Mouse (Mus musculus): ENCODE measurements at regions not wholly inside any gene's neighbourhood (a gene's known extent, or its start where the extent isn't known, plus 50 kb on each side); places are given as distances from the start of the nearest gene placed in this dataset.

DNA sequence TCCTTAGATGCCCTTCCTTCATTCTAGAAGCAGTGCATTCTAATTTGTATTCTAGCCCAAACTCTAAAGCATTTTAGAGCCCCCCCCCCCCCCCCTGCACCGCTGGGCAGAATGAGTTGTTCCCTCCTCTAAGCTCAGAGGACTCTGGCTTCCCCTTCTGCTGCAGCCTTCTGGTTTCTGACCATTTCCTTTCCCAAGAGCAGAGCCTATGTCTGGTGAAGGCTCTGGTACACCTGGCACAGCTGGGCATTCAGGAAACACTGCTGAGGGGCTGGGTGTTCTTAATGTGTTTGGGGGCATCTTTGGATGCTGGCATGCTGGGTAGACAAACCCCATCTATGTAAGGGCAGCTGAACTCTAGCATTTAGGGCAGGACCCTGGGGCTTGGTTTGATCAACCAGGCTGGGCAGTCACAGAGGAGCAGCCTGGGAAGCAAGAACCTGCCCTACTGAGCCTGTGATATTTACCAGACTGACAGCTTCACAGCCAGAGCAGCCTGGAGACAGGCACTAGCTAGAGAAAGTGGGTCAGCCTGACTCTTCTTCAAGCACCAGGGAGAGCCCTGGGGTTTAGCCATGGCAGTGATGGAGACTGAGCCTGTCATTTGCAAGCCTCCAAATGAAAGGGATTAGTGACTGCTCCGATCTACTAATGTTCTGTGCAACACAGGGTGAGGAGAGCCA is 469.7 kb downstream of the Rps24 start:
- Histone ChIP-seq H3K4me1 (ENCODE audit: control insufficient read depth, insufficient read depth, low read length) (no peaks in the 10 kb centered on the region), H3K9me3 (ENCODE audit: control insufficient read depth, low read length) (no peaks in the 10 kb centered on the region), H3K27me3 (ENCODE audit: control insufficient read depth, insufficient read depth, low read length) (no peaks in the 10 kb centered on the region), H3K36me3 (ENCODE audit: control insufficient read depth, insufficient read depth, low read length) (no peaks in the 10 kb centered on the region), H3K27ac (replicated peaks; ENCODE audit: low read depth, low read length) (no peak overlapping the region), H3K4me3 (ENCODE audit: low read depth, low read length) (no peak overlapping the region), H3K4me2 (ENCODE audit: low read depth, severe bottlenecking) (no peak overlapping the region), H3K9ac (ENCODE audit: low read length) (no peak overlapping the region)
- WGBS: 53% methylated on average over 1 of the region's 2 CpGs
- DNase-seq (ENCODE audit: low spot score): no peak
- ATAC-seq (ENCODE audit: insufficient number of reproducible peaks, low FRiP score, low TSS enrichment, low read depth): no peak

DNA sequence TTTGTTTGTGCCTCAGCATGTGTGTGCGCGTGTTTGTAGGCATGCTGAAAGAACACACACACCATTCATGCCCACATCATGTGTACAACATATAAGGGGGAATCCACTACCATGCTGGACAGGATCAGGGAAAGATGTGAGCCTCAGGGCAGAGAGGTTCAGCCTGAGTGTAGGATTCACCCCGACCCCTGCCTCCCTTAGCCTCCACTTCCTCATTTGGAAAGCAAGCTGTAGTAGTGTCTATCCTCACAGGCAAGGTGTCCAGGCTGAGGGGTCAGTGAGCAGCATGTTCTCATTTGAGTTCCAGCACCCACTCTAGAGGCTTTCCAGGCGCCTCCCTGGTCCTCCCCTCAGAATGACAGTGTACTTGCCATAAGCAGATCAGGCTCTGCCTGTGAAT is 470.5 kb downstream of the Rps24 start:
- no peaks in the 10 kb centered on the region for H3K9me3 ChIP-seq (ENCODE audit: control insufficient read depth, low read length)
- H3K4me3 ChIP-seq (ENCODE audit: low read depth, low read length): no peak overlapping the region
- no peaks in the 10 kb centered on the region for H3K27me3 ChIP-seq (ENCODE audit: control insufficient read depth, insufficient read depth, low read length)
- WGBS: 88% methylated on average over 4 of the region's 4 CpGs
- ATAC-seq (ENCODE audit: insufficient number of reproducible peaks, low FRiP score, low TSS enrichment, low read depth): no peak
- no peak for DNase-seq (ENCODE audit: low spot score)
- no peak overlapping the region for H3K27ac ChIP-seq (replicated peaks; ENCODE audit: low read depth, low read length)
- no peak overlapping the region for H3K4me2 ChIP-seq (ENCODE audit: low read depth, severe bottlenecking)
- H3K36me3 ChIP-seq (ENCODE audit: control insufficient read depth, insufficient read depth, low read length): no peaks in the 10 kb centered on the region
- H3K9ac ChIP-seq (ENCODE audit: low read length): no peak overlapping the region
- H3K4me1 ChIP-seq (ENCODE audit: control insufficient read depth, insufficient read depth, low read length): no peaks in the 10 kb centered on the region

DNA sequence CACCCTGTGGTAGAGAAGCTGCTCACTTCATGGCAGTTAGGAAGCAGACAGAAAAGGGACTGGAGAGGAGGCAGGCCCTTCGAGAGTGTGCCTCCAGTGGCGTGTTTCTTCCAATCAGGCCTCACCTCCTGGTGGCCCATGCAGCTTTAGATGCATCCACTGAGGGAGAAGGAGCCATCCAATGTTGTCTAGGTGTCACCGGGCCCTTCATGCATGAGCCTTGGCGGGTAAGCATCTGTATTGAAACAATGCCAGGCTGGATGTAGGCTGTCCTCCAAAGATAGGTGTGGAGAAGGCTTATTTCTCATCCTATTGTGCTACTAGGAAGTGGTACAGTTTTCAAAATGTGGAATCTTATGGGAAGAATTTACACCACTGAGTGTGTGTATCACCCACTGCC is 471.9 kb downstream of the Rps24 start:
- Histone ChIP-seq H3K27me3 (ENCODE audit: control insufficient read depth, insufficient read depth, low read length) (no peaks in the 10 kb centered on the region), H3K4me2 (ENCODE audit: low read depth, severe bottlenecking) (no peak overlapping the region), H3K4me3 (ENCODE audit: low read depth, low read length) (no peak overlapping the region), H3K9ac (ENCODE audit: low read length) (no peak overlapping the region), H3K27ac (replicated peaks; ENCODE audit: low read depth, low read length) (no peak overlapping the region), H3K4me1 (ENCODE audit: control insufficient read depth, insufficient read depth, low read length) (no peaks in the 10 kb centered on the region), H3K9me3 (ENCODE audit: control insufficient read depth, low read length) (no peaks in the 10 kb centered on the region), H3K36me3 (ENCODE audit: control insufficient read depth, insufficient read depth, low read length) (no peaks in the 10 kb centered on the region)
- 86% methylated on average over 4 of the region's 4 CpGs for WGBS
- DNase-seq (ENCODE audit: low spot score): no peak
- ATAC-seq (ENCODE audit: insufficient number of reproducible peaks, low FRiP score, low TSS enrichment, low read depth): no peak

DNA sequence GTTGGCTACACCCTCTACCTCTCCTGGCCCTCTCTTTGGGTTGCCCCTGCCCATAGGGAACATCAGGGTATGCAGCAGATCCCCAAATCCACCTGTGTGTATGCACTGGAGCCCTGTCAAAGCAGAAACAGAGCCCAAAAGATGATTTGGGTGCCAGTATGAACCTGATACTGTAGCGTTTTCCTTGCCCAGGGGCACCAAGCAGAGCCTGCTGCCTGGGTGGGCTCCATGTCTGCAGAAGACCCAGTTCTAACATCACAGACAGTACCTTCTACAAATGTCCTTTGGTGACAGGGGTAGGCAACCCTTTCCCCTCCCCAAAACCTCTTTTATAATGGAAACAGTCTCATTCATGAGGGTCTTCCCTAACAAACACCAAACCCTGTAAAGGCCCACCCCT is 472.5 kb downstream of the Rps24 start:
- Histone ChIP-seq H3K4me2 (ENCODE audit: low read depth, severe bottlenecking) (no peak overlapping the region), H3K9ac (ENCODE audit: low read length) (no peak overlapping the region), H3K4me3 (ENCODE audit: low read depth, low read length) (no peak overlapping the region), H3K9me3 (ENCODE audit: control insufficient read depth, low read length) (no peaks in the 10 kb centered on the region), H3K27ac (replicated peaks; ENCODE audit: low read depth, low read length) (no peak overlapping the region), H3K4me1 (ENCODE audit: control insufficient read depth, insufficient read depth, low read length) (no peaks in the 10 kb centered on the region), H3K36me3 (ENCODE audit: control insufficient read depth, insufficient read depth, low read length) (no peaks in the 10 kb centered on the region), H3K27me3 (ENCODE audit: control insufficient read depth, insufficient read depth, low read length) (no peaks in the 10 kb centered on the region)
- DNase-seq (ENCODE audit: low spot score) (no peak), ATAC-seq (ENCODE audit: insufficient number of reproducible peaks, low FRiP score, low TSS enrichment, low read depth) (no peak)
- 77% methylated on average over 1 of the region's 1 CpGs for WGBS

DNA sequence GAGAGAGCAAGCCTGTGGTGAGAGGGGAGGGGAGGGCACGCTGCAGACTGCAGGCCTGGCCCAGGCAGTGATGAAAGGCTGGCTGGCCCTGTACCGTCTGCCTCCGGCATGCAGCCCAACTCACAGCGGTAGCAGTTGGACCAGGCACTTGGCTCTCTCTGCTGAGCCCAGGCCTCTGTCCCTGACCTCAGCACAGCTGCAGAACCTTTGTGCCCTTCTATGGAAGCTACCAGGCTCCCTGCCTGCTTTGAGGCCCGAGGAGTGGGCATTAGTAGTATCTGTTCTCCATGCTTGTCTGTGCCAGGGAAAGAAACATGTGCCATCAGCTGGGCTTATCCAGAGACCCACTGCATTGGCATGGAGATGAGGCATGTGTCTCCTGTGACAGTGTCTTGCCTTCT is 473.2 kb downstream of the Rps24 start:
- H3K9ac ChIP-seq (ENCODE audit: low read length): no peak overlapping the region
- H3K4me2 ChIP-seq (ENCODE audit: low read depth, severe bottlenecking): no peak overlapping the region
- no peaks in the 10 kb centered on the region for H3K4me1 ChIP-seq (ENCODE audit: control insufficient read depth, insufficient read depth, low read length)
- no peaks in the 10 kb centered on the region for H3K9me3 ChIP-seq (ENCODE audit: control insufficient read depth, low read length)
- H3K27ac ChIP-seq (replicated peaks; ENCODE audit: low read depth, low read length): no peak overlapping the region
- no peaks in the 10 kb centered on the region for H3K36me3 ChIP-seq (ENCODE audit: control insufficient read depth, insufficient read depth, low read length)
- H3K4me3 ChIP-seq (ENCODE audit: low read depth, low read length): no peak overlapping the region
- WGBS: 44% methylated on average over 5 of the region's 5 CpGs
- DNase-seq (ENCODE audit: low spot score) (no peak), ATAC-seq (ENCODE audit: insufficient number of reproducible peaks, low FRiP score, low TSS enrichment, low read depth) (no peak)
- H3K27me3 ChIP-seq (ENCODE audit: control insufficient read depth, insufficient read depth, low read length): no peaks in the 10 kb centered on the region

DNA sequence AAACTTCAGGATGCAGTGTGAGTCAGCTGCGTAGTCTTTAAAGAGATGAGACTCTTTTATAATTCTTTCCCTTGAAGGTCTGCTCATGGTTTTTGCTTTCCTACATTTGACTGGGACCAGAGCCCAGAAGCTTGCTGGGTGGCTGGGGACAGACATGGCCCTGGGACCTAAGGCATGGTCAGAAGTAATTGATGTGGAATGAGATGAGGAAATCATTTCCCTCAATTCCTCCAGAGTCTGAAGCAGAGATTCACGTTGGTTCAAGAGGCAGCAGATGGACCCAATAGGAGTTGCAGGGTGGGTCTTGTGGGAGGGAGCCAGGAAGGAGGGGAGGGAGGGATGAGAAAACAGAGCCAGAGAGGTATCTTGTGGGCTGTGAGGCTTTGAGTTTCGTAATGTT is 473.9 kb downstream of the Rps24 start:
- Histone ChIP-seq H3K9ac (ENCODE audit: low read length) (no peak overlapping the region), H3K4me1 (ENCODE audit: control insufficient read depth, insufficient read depth, low read length) (no peaks in the 10 kb centered on the region), H3K36me3 (ENCODE audit: control insufficient read depth, insufficient read depth, low read length) (no peaks in the 10 kb centered on the region), H3K4me2 (ENCODE audit: low read depth, severe bottlenecking) (no peak overlapping the region), H3K27ac (replicated peaks; ENCODE audit: low read depth, low read length) (no peak overlapping the region), H3K9me3 (ENCODE audit: control insufficient read depth, low read length) (no peaks in the 10 kb centered on the region), H3K27me3 (ENCODE audit: control insufficient read depth, insufficient read depth, low read length) (no peaks in the 10 kb centered on the region), H3K4me3 (ENCODE audit: low read depth, low read length) (no peak overlapping the region)
- 45% methylated on average over 3 of the region's 3 CpGs for WGBS
- DNase-seq (ENCODE audit: low spot score) (no peak), ATAC-seq (ENCODE audit: insufficient number of reproducible peaks, low FRiP score, low TSS enrichment, low read depth) (no peak)

DNA sequence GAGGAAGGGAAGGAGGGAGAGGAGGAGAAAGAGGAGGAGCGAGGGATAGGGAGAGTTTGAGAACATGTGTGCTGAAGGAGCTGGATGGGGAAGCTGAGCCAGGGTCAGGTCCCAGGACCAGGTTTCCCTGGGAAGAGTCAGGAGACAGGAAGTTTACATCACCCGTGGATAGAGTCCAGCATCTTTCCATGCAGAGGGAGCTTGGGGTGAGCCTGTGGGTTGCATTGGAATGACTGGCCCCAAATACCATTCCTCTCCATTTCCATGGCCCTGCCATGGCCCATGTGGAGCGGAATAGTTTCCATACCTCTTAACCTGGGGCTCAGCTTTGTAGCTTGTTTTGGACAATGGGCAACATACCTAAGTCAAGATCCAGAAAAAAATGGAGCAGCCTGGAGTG is 474.8 kb downstream of the Rps24 start:
- ATAC-seq (ENCODE audit: insufficient number of reproducible peaks, low FRiP score, low TSS enrichment, low read depth): no peak
- H3K36me3 ChIP-seq (ENCODE audit: control insufficient read depth, insufficient read depth, low read length): no peaks in the 10 kb centered on the region
- no peak overlapping the region for H3K27ac ChIP-seq (replicated peaks; ENCODE audit: low read depth, low read length)
- H3K4me3 ChIP-seq (ENCODE audit: low read depth, low read length): no peak overlapping the region
- DNase-seq (ENCODE audit: low spot score): no peak
- no peak overlapping the region for H3K9ac ChIP-seq (ENCODE audit: low read length)
- H3K27me3 ChIP-seq (ENCODE audit: control insufficient read depth, insufficient read depth, low read length): no peaks in the 10 kb centered on the region
- no peaks in the 10 kb centered on the region for H3K9me3 ChIP-seq (ENCODE audit: control insufficient read depth, low read length)
- no peak overlapping the region for H3K4me2 ChIP-seq (ENCODE audit: low read depth, severe bottlenecking)
- WGBS: 82% methylated on average over 3 of the region's 3 CpGs
- H3K4me1 ChIP-seq (ENCODE audit: control insufficient read depth, insufficient read depth, low read length): no peaks in the 10 kb centered on the region

DNA sequence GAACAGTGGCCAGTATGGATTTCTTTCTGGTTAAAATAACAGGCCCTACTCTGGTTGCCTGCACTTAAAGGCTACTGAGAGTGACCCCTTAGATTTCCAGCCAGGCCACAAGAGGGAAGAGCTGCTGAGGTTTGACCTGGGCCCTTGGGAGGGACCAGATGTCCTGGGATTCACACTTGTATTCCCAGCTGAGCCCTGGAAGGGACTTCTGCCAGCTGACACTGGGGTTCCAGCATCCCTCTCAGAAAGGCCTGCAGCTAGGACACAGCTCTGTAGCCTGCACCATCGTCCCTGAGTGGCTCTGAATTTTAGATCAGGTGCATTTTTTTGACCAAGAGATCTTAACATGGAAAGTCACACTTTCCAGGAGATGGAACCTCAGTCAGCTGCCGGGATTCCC is 482.7 kb downstream of the Rps24 start:
- Histone ChIP-seq H3K36me3 (ENCODE audit: control insufficient read depth, insufficient read depth, low read length) (no peaks in the 10 kb centered on the region), H3K4me1 (ENCODE audit: control insufficient read depth, insufficient read depth, low read length) (peaks cover 3% of the 10 kb centered on the region; the same call in 1 of the 2 replicates), H3K27me3 (ENCODE audit: control insufficient read depth, insufficient read depth, low read length) (no peaks in the 10 kb centered on the region), H3K4me2 (ENCODE audit: low read depth, severe bottlenecking) (no peak overlapping the region), H3K27ac (replicated peaks; ENCODE audit: low read depth, low read length) (no peak overlapping the region), H3K9ac (ENCODE audit: low read length) (no peak overlapping the region), H3K9me3 (ENCODE audit: control insufficient read depth, low read length) (no peaks in the 10 kb centered on the region), H3K4me3 (ENCODE audit: low read depth, low read length) (no peak overlapping the region)
- no peak for DNase-seq (ENCODE audit: low spot score)
- WGBS: 83% methylated on average over 2 of the region's 2 CpGs
- no peak for ATAC-seq (ENCODE audit: insufficient number of reproducible peaks, low FRiP score, low TSS enrichment, low read depth)

DNA sequence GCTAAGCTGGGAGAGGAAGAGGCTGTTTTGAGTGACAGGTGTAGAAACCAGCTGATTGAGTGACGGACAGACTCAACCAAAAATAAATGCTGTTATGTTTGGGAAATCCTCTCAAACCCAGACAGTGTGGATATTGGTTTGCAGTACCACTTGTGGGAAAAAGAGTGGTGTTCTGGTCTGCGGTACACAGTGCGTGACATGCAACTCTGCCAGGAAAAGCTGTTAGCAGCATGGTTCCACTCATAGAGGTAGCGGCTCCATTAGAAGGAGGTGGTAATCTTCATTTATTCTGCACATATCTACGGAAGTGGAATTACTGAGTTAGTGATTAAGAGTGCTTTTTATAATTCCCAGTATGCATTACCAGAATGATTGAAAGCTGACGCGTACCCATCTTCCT is 485.4 kb downstream of the Rps24 start:
- Histone ChIP-seq H3K27me3 (ENCODE audit: control insufficient read depth, insufficient read depth, low read length) (no peaks in the 10 kb centered on the region), H3K4me2 (ENCODE audit: low read depth, severe bottlenecking) (no peak overlapping the region), H3K4me1 (ENCODE audit: control insufficient read depth, insufficient read depth, low read length) (peaks cover 3% of the 10 kb centered on the region; the same call in 1 of the 2 replicates), H3K4me3 (ENCODE audit: low read depth, low read length) (no peak overlapping the region), H3K9ac (ENCODE audit: low read length) (no peak overlapping the region), H3K36me3 (ENCODE audit: control insufficient read depth, insufficient read depth, low read length) (no peaks in the 10 kb centered on the region), H3K9me3 (ENCODE audit: control insufficient read depth, low read length) (no peaks in the 10 kb centered on the region), H3K27ac (replicated peaks; ENCODE audit: low read depth, low read length) (no peak overlapping the region)
- ATAC-seq (ENCODE audit: insufficient number of reproducible peaks, low FRiP score, low TSS enrichment, low read depth) (no peak), DNase-seq (ENCODE audit: low spot score) (no peak)
- 92% methylated on average over 7 of the region's 7 CpGs for WGBS
